In the genomic region with DNA sequence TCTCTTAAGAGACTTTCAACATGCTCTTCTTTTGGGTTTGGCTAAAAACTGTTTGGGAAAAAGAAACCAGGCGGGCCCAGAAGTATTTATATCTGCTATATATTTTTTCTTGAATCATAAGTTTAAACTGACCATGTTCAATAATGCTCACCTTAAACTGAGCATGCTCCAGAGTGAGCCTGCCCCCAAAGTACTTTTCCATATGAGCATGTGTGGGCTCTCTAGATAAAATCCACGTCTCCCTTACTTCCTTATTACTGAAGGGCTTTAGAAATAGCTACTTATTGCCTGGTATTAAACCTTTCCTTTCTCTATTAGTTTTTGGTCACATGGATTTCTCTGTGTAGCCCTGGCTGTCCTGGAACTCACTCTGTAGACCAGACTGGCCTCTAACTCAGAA, we compare ENCODE assay signal across 19 mouse cellular contexts.
"Had no signal": no experiment of that assay in that cellular context is flagged by ENCODE, and none has a peak within 500 bp of the region (broad histone marks: within the 10 kb centered on the region; RNA-seq: fewer than 3 reads in every experiment).

No protein-coding gene starts in this region.

- DNase-seq: lung, adult 18-20 months; lung, embryonic 14.5 days; lung, postnatal 10 days; lung, postnatal 4 days; retina, postnatal 1 day; right cerebral cortex, adult 18-20 months; right cerebral cortex, postnatal 25 days; right cerebral cortex, postnatal 4 days; spleen, adult 18-20 months; thymus, adult 18-20 months; thymus, postnatal 14 days; thymus, postnatal 36 days had no signal

- H3K4me2 ChIP-seq: liver, embryonic 15.5 days; lung, embryonic 14.5 days; midbrain, embryonic 13.5 days; midbrain, embryonic 15.5 days; neural tube, embryonic 13.5 days; neural tube, embryonic 15.5 days had no signal

- H3K27me3 ChIP-seq: liver, embryonic 15.5 days; midbrain, embryonic 13.5 days; midbrain, embryonic 15.5 days; neural tube, embryonic 13.5 days; neural tube, embryonic 15.5 days had no signal

- H3K27ac ChIP-seq: midbrain, embryonic 10.5 days; midbrain, embryonic 13.5 days; midbrain, embryonic 15.5 days; neural tube, embryonic 15.5 days had no signal

- H3K4me3 ChIP-seq: liver, embryonic 15.5 days; midbrain, embryonic 10.5 days; midbrain, embryonic 13.5 days; midbrain, embryonic 15.5 days; myocyte; neural tube, embryonic 13.5 days; neural tube, embryonic 15.5 days had no signal

- ATAC-seq: midbrain, embryonic 13.5 days; midbrain, embryonic 15.5 days had no signal

- H3K9ac ChIP-seq: liver, embryonic 15.5 days; lung, embryonic 14.5 days; midbrain, embryonic 13.5 days; midbrain, embryonic 15.5 days; neural tube, embryonic 13.5 days; neural tube, embryonic 15.5 days had no signal

- H3K36me3 ChIP-seq: liver, embryonic 15.5 days; midbrain, embryonic 10.5 days; midbrain, embryonic 13.5 days; midbrain, embryonic 15.5 days; neural tube, embryonic 13.5 days; neural tube, embryonic 15.5 days had no signal

- H3K9me3 ChIP-seq: liver, embryonic 15.5 days; midbrain, embryonic 10.5 days; midbrain, embryonic 13.5 days; midbrain, embryonic 15.5 days; neural tube, embryonic 13.5 days; neural tube, embryonic 15.5 days had no signal
